Mouse (Mus musculus) retina, postnatal 7 days (tissue): ENCODE measurements around the gene Slx1b.
"Not testable (repeated sequence)": the region's sequence is repeated elsewhere in the genome, so short reads cannot be mapped to it uniquely, and the experiment has no call there.

ENCODE experiments used
- DNase-seq: peaks from one replicate; pipeline ENCODE4 v3.0.0-alpha.2; 2012; ENCODE audit warnings: low read depth, low spot score

The Slx1b gene

DNA sequence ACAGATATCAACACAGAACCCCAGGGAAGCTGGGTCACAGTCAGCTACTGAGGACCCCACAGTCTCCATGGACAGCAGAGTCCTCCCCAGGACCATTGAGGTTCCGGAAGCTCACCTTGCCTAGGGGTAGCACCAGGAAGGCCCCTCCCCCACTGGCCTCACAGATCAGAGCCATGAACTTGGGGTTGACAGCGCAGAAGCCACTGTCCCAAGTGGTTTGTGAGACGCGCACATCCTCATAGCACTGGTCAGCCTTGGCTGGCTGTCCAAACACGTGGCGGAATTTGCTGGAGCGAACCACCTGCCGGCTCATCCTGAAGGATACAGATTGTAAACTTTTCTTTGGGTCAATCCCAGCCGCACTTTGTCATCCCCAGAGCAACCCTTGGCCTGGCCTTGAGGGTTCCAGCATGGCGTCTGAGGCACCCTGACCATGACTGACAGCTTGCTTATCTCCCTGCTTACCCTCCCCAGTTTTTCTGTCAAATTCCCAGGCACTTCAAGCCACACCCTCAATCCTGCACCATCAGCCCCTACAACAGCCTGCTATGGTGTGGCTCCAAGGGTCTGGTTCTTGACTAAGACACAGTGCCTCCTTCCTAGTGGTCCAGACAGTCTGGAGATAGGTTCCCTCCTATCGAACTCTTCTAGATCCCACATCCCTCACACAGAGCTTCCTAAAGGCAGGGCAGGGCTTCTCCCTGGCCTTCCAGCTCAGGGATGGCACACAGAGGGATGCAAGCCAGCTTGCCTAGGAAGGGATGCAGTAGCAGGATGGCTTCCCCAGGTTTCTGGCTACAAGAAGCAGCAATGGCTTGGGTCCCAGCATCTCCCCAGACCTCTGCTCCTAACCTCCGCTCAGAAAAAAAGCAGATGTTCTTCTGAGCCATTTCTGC lies 7.5 kb upstream of the Slx1b start:
- no peak for DNase-seq

DNA sequence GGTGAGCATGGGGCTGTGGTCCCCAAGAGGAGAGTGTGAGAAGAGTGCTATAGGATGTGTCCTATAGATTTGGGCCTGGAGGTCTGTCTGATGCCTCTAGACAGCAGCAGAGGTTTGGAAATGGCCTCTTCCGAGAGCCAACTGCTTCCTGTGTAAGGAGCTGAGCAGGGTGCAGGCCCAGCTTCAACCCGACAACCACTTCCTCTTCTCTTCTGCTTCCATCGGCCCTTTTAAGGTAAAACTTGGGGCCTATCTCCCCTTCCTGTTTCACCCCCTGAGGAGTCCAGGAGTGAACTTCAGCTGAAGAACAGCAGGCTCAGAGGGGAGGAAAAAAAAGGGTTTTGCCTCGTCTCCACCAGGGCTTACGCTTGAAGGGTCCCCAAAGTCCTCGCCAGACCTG lies 6.8 kb upstream of the Slx1b start:
- no peak for DNase-seq

DNA sequence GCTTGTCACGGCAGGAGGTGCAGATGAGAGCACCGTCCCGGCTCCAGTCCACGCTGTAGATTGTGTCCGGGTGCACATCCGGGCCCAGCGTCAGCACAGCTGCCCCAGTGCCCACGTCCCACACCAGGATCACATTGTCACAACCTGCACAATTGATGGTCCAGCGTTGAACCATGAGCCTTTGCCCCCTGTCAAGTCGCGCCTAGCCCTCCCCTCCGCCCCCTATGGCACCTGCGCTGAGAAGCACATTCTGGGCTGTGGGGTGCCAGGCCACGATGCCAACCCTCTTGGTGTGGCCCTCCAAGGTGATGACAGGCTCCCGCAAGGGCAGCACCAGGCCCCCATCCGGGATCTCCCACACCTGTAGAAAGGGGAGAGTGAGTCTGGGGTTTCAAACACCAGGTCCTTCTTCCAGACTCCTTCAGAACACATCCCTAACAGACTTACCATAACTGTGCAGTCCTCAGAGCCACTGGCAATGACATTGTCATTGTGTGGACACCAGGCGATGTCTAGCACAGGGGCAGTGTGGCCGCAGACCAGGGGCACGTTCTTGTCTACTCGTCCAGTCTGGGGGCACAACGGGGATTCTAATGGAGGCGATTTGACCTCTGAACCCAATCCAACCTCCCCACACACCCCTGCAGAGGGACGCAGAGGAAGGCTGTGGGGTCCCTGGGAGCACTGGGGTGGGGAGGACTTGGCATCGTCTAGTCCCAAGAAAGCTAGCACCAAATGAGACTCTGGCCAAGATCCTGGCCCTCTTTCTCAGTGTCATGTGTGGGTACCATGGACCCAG lies 6.2 kb upstream of the Slx1b start:
- DNase-seq = no peak

DNA sequence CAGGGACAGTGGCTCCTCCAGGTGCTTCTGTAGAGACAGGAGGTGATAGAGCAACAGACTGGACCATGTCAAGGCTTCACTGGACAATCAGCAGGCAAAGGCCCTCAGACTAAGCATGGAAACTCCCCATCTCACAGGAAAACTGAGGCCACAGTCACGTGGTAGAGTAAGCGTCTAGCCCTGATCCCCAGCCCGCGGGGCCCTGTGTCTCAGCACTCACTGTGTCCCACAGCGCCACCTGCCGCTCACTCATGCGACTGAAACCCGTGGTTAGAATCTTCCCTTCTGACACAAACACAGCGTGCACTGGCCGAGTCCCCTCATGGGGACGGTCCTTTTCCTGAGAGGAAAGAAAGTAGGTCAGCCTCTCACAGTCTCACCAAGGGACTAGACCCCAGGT lies 5.5 kb upstream of the Slx1b start:
- DNase-seq = peak; percentile 84

DNA sequence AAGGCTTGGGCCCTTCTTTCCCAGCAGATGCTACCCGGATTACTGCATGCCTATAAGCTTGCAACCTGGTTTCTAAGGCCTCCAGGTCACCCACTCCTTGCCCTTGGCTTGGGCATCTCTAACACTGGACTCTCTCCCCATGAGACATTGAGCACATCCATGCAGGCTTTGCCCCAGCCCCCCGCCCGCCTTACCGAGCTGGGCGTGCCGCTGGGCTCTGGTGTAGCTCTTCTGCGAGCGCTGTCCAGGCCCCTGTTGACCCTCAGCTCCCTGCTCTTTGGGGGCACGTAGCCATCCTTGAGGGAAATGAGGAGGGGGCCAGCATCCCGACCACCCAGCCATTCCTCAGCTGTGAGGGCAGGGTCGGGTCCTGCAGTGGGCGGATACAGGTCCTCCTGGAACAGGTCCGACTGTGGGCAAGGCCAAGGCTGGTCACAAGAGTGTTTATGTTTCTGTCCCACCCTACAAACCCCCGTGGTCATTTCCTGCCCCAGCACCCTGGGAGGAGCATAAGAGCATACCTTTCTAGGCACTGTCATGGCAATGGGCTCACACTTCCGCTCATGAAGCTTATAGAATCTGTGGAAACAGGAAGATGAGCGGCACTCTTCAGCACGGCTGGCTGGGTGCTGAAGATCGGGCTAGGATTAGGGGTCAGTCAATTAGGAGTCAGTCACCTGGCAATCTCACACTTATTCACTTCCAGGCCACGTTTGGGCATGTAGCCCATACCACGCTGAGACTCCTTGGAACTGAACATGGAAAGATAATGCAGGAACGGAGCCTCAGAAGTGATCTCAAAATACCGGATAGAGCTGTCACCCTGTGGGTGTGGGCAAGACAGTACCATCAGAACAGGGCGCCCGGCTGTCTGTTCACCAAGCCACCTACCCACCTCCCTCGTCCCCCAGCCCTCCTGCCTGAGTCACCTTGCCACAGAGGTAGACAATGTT lies 4.8 kb upstream of the Slx1b start:
- no peak for DNase-seq

DNA sequence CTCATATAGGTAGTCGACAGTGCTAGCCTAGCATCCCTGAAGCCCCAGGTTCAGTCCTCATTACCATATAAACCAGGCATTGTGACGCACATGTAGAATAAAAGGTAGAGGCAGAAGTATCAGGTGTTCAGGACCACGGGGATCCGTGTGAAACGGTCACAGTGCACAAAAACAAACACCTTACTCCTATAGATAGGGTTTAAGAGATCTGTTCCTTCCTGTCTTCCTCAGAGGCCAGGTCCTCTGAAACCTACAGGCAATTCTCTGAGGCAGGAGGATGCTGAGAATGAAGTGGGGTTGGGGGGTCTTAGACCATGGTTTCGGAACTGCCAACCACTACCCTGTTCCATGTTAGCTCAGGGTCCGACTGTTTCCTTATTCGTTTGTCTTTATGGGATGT lies 2.3 kb upstream of the Slx1b start:
- DNase-seq = no peak

DNA sequence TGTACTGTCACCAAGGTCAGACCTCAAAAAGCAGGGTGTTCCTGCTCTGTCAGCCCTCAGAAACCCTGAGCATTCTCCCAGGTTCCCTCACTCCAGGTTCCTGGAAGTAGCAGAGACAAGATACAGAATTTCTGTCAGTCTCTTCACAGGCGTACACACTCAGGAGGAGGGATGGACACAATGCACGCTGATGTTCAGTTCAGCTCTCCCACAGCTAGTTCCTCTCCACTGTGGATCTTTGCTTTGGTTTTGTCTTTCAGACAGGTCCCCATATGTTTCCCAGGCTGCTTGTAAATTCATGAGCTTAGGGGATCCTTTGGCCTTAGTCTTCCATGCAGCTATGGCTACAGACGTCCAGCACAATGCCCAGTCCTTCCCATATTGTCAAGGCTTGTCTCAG lies 1.3 kb upstream of the Slx1b start:
- no peak for DNase-seq

DNA sequence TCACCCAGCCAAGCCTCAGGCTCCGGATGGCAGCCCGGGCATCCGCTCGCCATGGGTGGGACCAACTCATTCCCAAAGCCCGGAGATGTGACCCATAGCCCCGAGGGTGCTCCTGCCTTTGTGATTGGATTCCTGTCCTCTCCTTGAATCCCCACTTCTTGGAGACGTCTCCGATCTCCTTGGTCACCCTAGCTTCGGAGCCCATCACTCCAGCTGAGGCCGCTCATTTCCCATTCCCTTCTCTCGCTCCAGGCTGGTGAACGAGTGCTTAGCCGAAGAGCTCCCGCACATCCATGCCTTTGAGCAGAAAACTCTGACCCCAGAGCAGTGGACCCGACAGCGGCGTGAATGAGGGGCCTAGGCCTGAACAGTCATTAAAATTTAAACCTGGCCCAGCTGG lies 719 bp upstream of the Slx1b start:
- no peak for DNase-seq

DNA sequence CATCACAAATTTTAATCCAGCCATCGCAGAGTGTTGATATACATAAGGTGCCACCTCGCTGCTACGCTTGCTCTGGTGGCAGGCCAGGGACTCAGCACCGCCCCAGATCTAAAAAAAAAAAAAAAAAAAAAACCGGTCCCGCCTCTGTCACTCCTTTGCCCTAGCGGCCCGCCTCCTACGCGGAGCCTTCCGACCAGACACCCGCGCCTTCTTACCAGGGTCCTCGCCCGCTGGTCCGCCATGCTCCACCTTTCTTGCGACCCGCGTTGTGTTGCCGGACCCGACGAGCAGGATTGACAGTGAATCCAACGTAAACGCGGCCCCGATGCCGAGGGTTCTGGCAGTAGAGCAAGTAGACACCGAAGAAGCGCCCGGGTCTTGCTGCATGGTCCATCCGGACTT lies 373 bp downstream of the Slx1b start, which contains the start of gene Bola2:
Bola2 (plus strand) TSS at position 192 of the 402 bp plus-strand sequence.
- no peak for DNase-seq

DNA sequence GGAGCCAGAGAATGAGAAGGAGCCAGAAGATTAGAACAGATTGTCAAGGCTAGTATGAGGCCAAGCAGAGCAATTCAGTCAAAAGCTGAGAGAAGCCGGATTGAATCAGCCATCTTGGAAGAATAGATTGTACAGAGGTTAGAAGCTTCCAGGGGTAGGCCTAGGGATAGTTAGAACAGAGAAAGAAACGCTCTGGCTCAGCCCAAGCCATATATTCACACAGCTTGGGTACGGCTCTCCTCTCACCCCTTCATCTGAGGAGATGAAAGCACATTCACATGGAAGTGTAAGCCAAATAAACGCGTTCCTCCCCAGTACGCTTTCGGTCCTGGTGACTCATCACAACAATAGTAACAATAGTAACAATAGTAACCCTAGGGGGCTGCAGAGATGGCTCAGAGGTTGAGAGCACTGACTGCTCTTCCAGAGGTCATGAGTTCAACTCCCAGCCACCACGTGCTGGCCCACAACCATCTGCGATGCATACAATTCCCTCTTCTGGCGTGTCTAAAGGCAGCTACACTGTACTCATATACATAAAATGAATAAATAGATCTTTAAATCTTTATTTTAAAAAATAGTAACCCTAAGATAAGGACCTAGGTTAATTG lies 1.0 kb downstream of the Slx1b start:
- no peak for DNase-seq

DNA sequence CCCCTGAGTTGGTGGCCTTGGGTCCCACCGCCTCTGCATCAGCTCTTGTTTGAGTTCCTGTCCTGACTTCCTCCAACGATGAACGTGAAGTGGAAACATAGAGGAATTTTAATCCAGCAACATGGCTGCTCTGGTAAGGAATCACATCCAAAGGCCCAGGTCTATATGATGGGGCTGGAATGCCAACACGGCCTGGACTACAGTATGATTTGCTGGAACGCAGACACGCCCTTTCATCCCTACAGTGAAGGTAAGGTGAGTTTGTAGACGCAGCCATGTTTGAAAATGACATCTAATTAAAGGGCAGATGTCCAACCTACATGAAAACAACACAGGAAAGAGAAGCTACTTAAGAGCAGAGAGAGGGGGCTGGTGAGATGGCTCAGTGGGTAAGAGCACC lies 1.8 kb downstream of the Slx1b start:
- no peak for DNase-seq

DNA sequence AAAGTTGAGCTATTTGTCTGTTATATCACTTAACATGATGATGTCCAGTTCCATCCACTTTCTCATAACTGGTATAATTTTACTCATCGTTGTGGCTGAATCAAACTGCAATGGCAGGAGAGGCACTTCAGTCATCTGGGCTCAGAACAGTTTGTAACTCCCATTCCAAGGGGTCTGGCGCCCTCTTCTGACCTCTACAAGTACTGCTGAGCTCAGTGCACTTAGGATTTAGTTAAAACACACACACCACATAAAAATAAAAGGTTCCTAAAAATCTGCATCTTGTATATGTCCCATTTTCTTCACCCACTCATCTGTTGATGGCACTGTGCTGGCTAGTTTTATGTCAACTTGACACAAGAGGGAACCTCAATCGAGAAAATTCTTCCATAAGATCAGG lies 2.3 kb downstream of the Slx1b start:
- DNase-seq = peak; percentile 78

DNA sequence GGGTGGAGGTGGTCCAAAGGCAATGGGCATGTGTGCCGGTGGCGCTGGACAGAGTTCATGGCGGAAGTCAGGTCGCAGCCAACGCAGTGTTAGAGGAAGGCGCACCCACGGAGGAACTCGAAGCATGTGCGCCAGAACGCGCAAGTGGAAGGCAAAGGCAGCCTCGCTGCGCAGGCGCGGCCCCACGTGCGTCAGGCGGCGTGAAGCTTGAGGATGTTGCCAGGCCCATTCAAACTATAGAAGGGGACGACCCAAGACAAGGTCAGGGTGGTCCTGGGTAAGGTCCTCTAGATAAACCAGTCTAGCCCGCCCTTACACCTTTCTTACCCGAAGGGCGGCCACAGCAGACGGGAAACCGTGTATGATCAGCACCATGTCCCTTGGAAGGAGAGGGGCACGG lies 3.2 kb downstream of the Slx1b start:
- DNase-seq = no peak

DNA sequence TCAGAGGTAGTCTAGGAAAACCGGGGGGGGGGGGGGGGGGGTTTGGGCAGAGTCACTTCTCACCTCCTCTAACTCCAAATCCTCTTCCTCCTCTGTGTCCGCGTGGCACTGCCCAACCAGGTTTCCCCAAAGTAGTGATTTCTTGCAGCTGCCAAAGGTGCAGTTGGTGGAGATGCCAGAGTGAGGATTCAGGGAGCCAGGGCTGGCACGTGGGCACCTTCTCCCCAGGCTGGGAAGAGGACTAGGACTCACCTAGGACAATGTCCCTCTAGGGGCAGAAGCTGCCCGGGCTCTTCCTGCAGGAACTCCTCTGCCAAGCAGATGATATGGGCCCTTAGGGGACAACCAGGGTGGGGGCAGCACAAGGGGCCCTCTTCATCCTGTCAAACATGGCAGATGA lies 3.9 kb downstream of the Slx1b start:
- no peak for DNase-seq

DNA sequence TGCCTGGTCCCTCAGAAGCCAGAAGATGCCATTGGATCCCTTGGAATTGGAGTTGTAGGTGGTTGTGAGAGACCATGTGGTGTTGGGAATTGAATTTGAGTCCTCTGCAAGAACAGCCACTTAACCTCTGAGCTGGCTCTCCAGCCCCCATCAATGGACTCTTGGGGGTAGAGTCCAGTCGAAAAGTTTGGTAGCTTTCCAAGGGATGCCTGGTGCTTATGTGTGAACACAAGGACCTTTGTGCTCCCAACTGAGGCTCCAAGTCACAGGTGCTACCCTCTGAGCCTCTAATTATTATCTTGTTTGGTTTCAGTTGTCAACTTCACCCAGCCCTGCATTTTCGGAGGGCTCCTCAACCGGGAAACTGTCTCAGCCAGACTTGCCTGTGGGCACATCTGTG lies 4.8 kb downstream of the Slx1b start:
- DNase-seq = no peak

DNA sequence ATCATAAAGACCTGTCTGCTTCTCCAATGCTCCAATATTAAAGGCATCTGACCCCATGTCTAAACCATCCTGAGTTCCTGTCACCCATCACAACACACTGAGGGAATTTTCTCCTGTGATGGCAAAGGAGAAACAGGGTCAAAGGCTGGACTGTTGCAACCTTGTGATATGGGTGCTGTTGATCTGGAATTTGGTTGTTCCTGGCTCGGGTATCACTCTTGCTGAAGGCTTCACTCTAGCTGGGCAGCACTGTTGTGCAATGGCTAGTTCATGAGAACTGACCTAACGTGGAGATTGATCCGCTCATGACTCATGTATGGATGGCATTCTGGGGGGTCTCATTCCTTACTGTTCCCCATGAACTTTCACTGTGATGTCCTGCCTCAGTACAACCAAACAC lies 6.6 kb downstream of the Slx1b start:
- no peak for DNase-seq

DNA sequence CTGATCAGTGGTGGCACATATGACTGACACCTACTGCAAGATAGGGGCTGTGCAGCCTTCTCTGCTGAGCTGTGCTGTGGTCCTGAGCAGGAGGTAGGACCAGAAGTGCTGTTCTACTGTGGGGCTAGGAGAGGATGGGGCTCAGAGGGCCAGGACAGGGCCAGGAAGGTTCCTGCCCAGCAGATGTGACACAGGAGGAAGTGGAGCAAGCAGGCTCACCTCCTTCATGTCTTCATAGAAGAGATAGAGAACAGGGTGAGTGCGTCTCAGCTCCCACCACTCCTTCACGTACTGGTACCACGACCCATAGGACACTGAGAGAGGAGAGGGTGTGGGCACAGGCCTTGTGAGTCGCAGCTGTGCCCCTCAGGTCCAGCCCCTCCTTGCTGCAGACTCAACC lies 7.4 kb downstream of the Slx1b start:
- not testable (repeated sequence) for DNase-seq

DNA sequence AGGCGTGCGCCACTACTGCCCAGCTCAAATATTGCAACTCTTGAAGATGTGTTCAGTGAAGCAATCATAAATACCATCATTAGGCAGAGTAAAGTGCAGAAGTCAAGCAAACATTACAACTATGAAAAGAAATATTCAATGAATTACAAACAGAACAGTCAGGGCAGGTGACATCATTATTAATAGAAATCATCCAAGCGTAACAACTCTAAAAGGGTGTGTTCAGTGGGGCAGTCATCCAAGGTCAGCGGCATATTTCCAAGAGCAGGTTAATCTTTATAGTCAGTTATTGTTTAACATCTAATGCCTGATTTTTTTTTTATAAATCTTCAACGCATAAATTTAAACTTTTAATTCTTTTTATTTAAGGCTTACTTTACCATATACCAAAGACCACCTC lies 14.4 kb downstream of the Slx1b start:
- no peak for DNase-seq

DNA sequence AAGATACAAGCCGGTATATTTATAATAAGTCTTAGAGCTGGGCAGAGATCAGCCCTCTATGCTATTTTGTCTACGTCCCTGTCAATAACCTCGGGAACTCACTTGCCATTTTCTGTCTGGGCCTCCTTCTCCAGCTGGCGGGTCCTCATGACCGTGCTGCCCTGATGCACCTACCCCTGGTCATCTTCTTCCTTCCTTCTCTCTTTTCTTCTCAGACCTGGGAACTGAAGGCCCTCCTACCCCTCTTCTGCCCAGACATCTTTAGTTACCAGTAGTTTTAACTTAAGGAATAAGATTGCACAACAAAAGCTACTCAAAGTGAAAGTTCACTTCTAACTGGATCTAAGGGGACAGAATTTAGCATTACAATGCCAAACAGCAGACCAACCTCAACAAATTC lies 15.9 kb downstream of the Slx1b start:
- no peak for DNase-seq

DNA sequence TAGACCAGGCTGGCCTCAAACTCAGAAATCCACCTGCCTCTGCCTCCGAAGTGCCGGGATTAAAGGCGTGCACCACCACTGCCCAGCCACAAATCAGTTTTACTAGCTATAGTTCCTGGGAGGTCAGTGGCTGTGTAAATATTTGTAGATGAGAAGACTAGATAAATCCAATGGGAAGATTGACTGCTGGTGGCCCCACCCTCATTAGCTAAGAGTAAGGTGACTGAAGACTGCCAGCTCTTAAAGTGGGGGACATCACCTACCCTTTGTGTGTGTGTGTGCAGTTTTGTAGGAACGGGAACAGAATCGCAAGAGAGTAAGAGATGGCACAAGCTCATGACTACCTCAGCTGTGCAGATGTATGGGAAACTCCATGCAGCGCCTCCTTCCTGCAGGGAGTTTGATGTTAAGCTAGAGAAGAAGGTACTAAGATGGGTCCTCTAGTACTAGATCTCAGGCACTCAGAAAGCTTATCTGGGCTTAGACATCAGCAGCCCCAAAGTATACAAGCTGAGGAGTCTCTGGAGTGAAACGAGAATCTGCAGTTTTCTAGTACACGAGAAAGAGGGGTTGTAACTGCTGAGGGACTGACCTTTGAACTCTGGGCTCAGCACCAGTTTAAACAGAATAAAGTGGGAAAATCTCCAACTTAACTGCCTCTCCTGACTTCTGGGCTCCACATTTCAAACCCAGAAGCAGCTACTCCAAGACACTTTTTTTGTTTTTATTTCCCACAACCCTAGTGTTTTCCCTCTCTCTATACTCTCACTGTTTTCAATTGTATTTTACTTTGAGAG lies 16.8 kb downstream of the Slx1b start:
- DNase-seq = no peak
